Mouse (Mus musculus) stomach, postnatal 0 days (tissue): ENCODE data around the gene Dguok.

Experiments used
- CTCF ChIP-seq: IDR thresholded peaks from 2 replicates; pipeline ENCODE4 v1.5.1; 2016; ENCODE audit warnings: antibody characterized with exemption, low read depth, mild to moderate bottlenecking, moderate library complexity
- EP300 ChIP-seq: optimal IDR thresholded peaks from 2 replicates; pipeline ENCODE3; 2016; ENCODE audit warnings: antibody characterized with exemption

- no peak for TF ChIP-seq CTCF
- TF ChIP-seq EP300, result no peak
Observed at GRCm38 (mm10) chr6:83453706-83454105, 53.1 kb downstream of the Dguok start.
